Mouse (Mus musculus) MEL (cell line): ENCODE measurements around the gene Chst1. TPM values are rescaled to one million over a fixed set of nuclear protein-coding genes. Genes with fewer than 3 reads are reported as not detected.

Experiments
- DNase-seq: peaks from one replicate; pipeline ENCODE4 v3.0.0; 2011; ENCODE audit warnings: low read depth, low spot score
- H3K27ac ChIP-seq: 2 replicates; pipeline ENCODE4 v1.5.1; 2012; ENCODE audit warnings: low read depth, mild to moderate bottlenecking, control low read depth, low read length, moderate library complexity; ENCODE audit not compliant: control insufficient read depth
- H3K27me3 ChIP-seq, 2 experiments: fragments of 150-350 bp in 1 of 2; sonication (generic) in 1 of 2; 2 replicates each; pipeline ENCODE4 v1.6.1; 2012; ENCODE audit warnings: low read length in 2 of 2, mild to moderate bottlenecking in 2 of 2, improper control_type of control experiment in 1 of 2, moderate library complexity in 1 of 2; ENCODE audit not compliant: insufficient read depth in 2 of 2, control insufficient read depth in 1 of 2
- H3K36me3 ChIP-seq, 2 experiments: 2 replicates each; pipeline ENCODE4 v1.6.1; 2012 to 2014; ENCODE audit warnings: low read length in 2 of 2, improper control_type of control experiment in 1 of 2, inconsistent platforms in 1 of 2, mild to moderate bottlenecking in 1 of 2; ENCODE audit not compliant: insufficient read depth in 2 of 2, control insufficient read depth in 1 of 2
- H3K4me1 ChIP-seq, 2 experiments: fragments of 150-350 bp in 1 of 2; sonication (generic) in 1 of 2; 2 replicates each; pipeline ENCODE4 v1.6.1; 2012; ENCODE audit warnings: low read length in 2 of 2, improper control_type of control experiment in 1 of 2, mild to moderate bottlenecking in 1 of 2; ENCODE audit not compliant: insufficient read depth in 2 of 2, control insufficient read depth in 1 of 2
- H3K4me3 ChIP-seq, 2 experiments: fragments of 150-350 bp in 1 of 2; sonication (generic) in 1 of 2; 2 replicates each; pipeline ENCODE4 v1.5.1; 2012; ENCODE audit warnings: low read depth in 2 of 2, low read length in 2 of 2, mild to moderate bottlenecking in 2 of 2, moderate library complexity in 2 of 2, control low read depth in 1 of 2, improper control_type of control experiment in 1 of 2; ENCODE audit not compliant: control insufficient read depth in 1 of 2, insufficient read depth in 1 of 2
- H3K79me2 ChIP-seq: 2 replicates; pipeline ENCODE4 v1.6.1; 2012; ENCODE audit warnings: mild to moderate bottlenecking, low read length, moderate library complexity; ENCODE audit not compliant: control insufficient read depth, poor library complexity, insufficient read depth
- H3K9ac ChIP-seq: 2 replicates; pipeline ENCODE4 v1.6.1; 2012; ENCODE audit warnings: low read depth, mild to moderate bottlenecking, control low read depth, low read length, moderate library complexity; ENCODE audit not compliant: control insufficient read depth, poor library complexity, severe bottlenecking
- H3K9me3 ChIP-seq: fragments of 150-350 bp; sonication (generic); replicated peaks from 2 replicates; pipeline ENCODE4 v1.6.1; 2012; ENCODE audit warnings: mild to moderate bottlenecking, low read length, improper control_type of control experiment, moderate library complexity; ENCODE audit not compliant: insufficient read depth
- BHLHE40 ChIP-seq: IDR thresholded peaks from 2 replicates; pipeline ENCODE4 v1.6.1; 2012; ENCODE audit warnings: low read depth, mild to moderate bottlenecking, inconsistent platforms, low read length, improper control_type of control experiment, borderline replicate concordance
- CHD2 ChIP-seq: IDR thresholded peaks from 2 replicates; pipeline ENCODE4 v1.6.1; 2011; ENCODE audit warnings: low read length, improper control_type of control experiment
- CTCF ChIP-seq, 3 experiments: IDR thresholded peaks in 2 of 3; conservative IDR thresholded peaks in 1 of 3; 2 replicates each; pipeline ENCODE4 v1.5.1; 2011 to 2012; ENCODE audit warnings: low read length in 3 of 3, low read depth in 2 of 3, mild to moderate bottlenecking in 2 of 3, improper control_type of control experiment in 1 of 3, inconsistent platforms in 1 of 3, mixed read lengths in 1 of 3, moderate library complexity in 1 of 3; ENCODE audit not compliant: control insufficient read depth in 1 of 3, insufficient read depth in 1 of 3, poor library complexity in 1 of 3, severe bottlenecking in 1 of 3
- E2F4 ChIP-seq: IDR thresholded peaks from 2 replicates; pipeline ENCODE4 v1.6.1; 2011; ENCODE audit warnings: low read depth, low read length, improper control_type of control experiment, borderline replicate concordance
- ELF1 ChIP-seq: IDR thresholded peaks from 2 replicates; pipeline ENCODE4 v1.6.1; 2014; ENCODE audit warnings: low read depth, mild to moderate bottlenecking, inconsistent platforms, low read length, improper control_type of control experiment, moderate library complexity
- EP300 ChIP-seq, 2 experiments: IDR thresholded peaks; 2 replicates each; pipeline ENCODE4 v1.6.1; 2011; ENCODE audit warnings: improper control_type of control experiment in 2 of 2, low read length in 2 of 2, low read depth in 1 of 2, mild to moderate bottlenecking in 1 of 2
- ETS1 ChIP-seq: IDR thresholded peaks from 2 replicates; pipeline ENCODE4 v1.6.1; 2012; ENCODE audit warnings: low read depth, mild to moderate bottlenecking, inconsistent platforms, low read length, improper control_type of control experiment, moderate library complexity
- HCFC1 ChIP-seq: IDR thresholded peaks from 2 replicates; pipeline ENCODE4 v1.6.1; 2012; ENCODE audit warnings: low read depth, mild to moderate bottlenecking, inconsistent platforms, low read length, improper control_type of control experiment, moderate library complexity
- JUND ChIP-seq: IDR thresholded peaks from 2 replicates; pipeline ENCODE4 v1.6.1; 2011; ENCODE audit warnings: low read depth, mild to moderate bottlenecking, improper control_type of control experiment, low read length
- KAT2A ChIP-seq: conservative IDR thresholded peaks from 2 replicates; pipeline ENCODE4 v1.6.1; 2012; ENCODE audit warnings: low read depth, low read length, improper control_type of control experiment, inconsistent platforms
- MAX ChIP-seq: IDR thresholded peaks from 2 replicates; pipeline ENCODE4 v1.6.1; 2011; ENCODE audit warnings: low read length, improper control_type of control experiment
- MAZ ChIP-seq: IDR thresholded peaks from 2 replicates; pipeline ENCODE4 v1.6.1; 2012; ENCODE audit warnings: low read depth, mild to moderate bottlenecking, inconsistent platforms, low read length, improper control_type of control experiment
- MEF2A ChIP-seq: IDR thresholded peaks from 2 replicates; pipeline ENCODE4 v1.6.1; 2014; ENCODE audit warnings: low read depth, mild to moderate bottlenecking, inconsistent platforms, low read length, improper control_type of control experiment; ENCODE audit not compliant: poor library complexity, insufficient replicate concordance, severe bottlenecking; ENCODE audit errors: extremely low read depth
- MYC ChIP-seq: IDR thresholded peaks from 2 replicates; pipeline ENCODE4 v1.6.1; 2011; ENCODE audit warnings: low read depth, mild to moderate bottlenecking, low read length, improper control_type of control experiment, moderate library complexity
- NELFE ChIP-seq: IDR thresholded peaks from 2 replicates; pipeline ENCODE4 v1.6.1; 2011; ENCODE audit warnings: low read depth, low read length, improper control_type of control experiment
- NRF1 ChIP-seq: IDR thresholded peaks from 2 replicates; pipeline ENCODE4 v1.6.1; 2014; ENCODE audit warnings: low read depth, mild to moderate bottlenecking, inconsistent platforms, low read length, improper control_type of control experiment, moderate library complexity; ENCODE audit not compliant: poor library complexity, insufficient read depth, severe bottlenecking
- POLR2A ChIP-seq, 2 experiments: IDR thresholded peaks; 2 replicates each; pipeline ENCODE4 v1.6.1; 2011 to 2012; ENCODE audit warnings: low read length in 2 of 2, mild to moderate bottlenecking in 2 of 2, control low read depth in 1 of 2, improper control_type of control experiment in 1 of 2, low read depth in 1 of 2, moderate library complexity in 1 of 2; ENCODE audit not compliant: control insufficient read depth in 1 of 2, insufficient read depth in 1 of 2, poor library complexity in 1 of 2
- POLR2AphosphoS5 ChIP-seq: IDR thresholded peaks from 2 replicates; pipeline ENCODE4 v1.6.1; 2012; ENCODE audit warnings: low read depth, borderline replicate concordance, mild to moderate bottlenecking, inconsistent platforms, low read length, moderate library complexity, mixed read lengths
- RAD21 ChIP-seq: IDR thresholded peaks from 2 replicates; pipeline ENCODE4 v1.6.1; 2011; ENCODE audit warnings: mild to moderate bottlenecking, low read depth, low read length, improper control_type of control experiment
- RCOR1 ChIP-seq: IDR thresholded peaks from 2 replicates; pipeline ENCODE4 v1.6.1; 2012; ENCODE audit warnings: low read depth, mild to moderate bottlenecking, inconsistent platforms, low read length, improper control_type of control experiment
- SIN3A ChIP-seq: IDR thresholded peaks from 2 replicates; pipeline ENCODE4 v1.6.1; 2012; ENCODE audit warnings: low read length, improper control_type of control experiment, inconsistent platforms
- SMC3 ChIP-seq: IDR thresholded peaks from 2 replicates; pipeline ENCODE4 v1.6.1; 2011; ENCODE audit warnings: low read depth, low read length, improper control_type of control experiment
- TAL1 ChIP-seq: IDR thresholded peaks from 2 replicates; pipeline ENCODE4 v1.6.1; 2012; ENCODE audit warnings: mild to moderate bottlenecking, inconsistent platforms, low read length, moderate library complexity, mixed read lengths
- TBP ChIP-seq: IDR thresholded peaks from 2 replicates; pipeline ENCODE4 v1.8.0; 2011; ENCODE audit warnings: low read depth, low read length, improper control_type of control experiment
- TCF12 ChIP-seq: IDR thresholded peaks from 2 replicates; pipeline ENCODE4 v1.6.1; 2014; ENCODE audit warnings: low read depth, mild to moderate bottlenecking, inconsistent platforms, low read length, improper control_type of control experiment, moderate library complexity
- USF1 ChIP-seq: IDR thresholded peaks from 2 replicates; pipeline ENCODE4 v1.6.1; 2014; ENCODE audit warnings: low read depth, mild to moderate bottlenecking, inconsistent platforms, low read length, improper control_type of control experiment, moderate library complexity
- ZC3H11A ChIP-seq: IDR thresholded peaks from 2 replicates; pipeline ENCODE4 v1.6.1; 2012; ENCODE audit warnings: low read depth, mild to moderate bottlenecking, inconsistent platforms, low read length, improper control_type of control experiment
- ZKSCAN1 ChIP-seq: IDR thresholded peaks from 2 replicates; pipeline ENCODE4 v1.6.1; 2012; ENCODE audit warnings: low read depth, mild to moderate bottlenecking, inconsistent platforms, low read length, improper control_type of control experiment, moderate library complexity
- polyA plus RNA-seq, 2 experiments: library from polyadenylated mRNA; stranded (reverse) in 1 of 2; unstranded in 1 of 2; fragments of >175 nt in 1 of 2; fragments of >200 nt in 1 of 2; gene quantifications; 2 replicates each; pipeline versions ENCODE4 v1.2.1 to v1.2.4; 2012; ENCODE audit warnings: low replicate concordance in 2 of 2, low read depth in 1 of 2; ENCODE audit not compliant: insufficient read length in 2 of 2, insufficient read depth in 1 of 2, missing spikeins in 1 of 2
- total RNA-seq: library from RNA; depleted of rRNA; stranded (reverse); fragments of 300-350 nt; gene quantifications from 2 replicates; pipeline ENCODE4 v1.2.3, GENCODE M21; 2012

The Chst1 gene
- total and polyA plus RNA-seq, 3 experiments = 0.14 to 0.35 TPM; not detected in 1

DNA sequence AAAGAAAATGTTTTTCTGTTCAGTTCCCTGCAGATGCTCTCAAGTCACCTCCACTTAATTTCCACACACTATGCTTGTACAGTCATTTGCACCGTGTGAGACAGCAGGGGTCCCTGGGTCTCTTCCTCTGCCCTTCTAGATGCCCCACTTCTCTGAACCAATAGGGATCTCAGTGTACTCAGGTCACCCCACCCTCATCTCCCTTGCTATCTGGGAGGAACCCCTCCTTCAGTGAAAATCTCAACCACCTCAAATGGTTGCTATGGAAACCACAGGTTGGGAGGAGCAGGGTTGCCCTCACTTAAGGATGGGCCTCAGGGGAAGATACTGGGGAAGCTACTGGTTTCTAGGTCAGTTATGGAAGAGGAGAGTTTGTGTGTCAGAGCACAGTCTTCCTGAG is 32.5 kb downstream of the Chst1 start:
- Histone ChIP-seq H3K9ac (no peak overlapping the region), H3K27ac (no peak overlapping the region), H3K27me3 (no peaks in the 10 kb centered on the region; a peak in 1 of 4 replicates), H3K9me3 (no peaks in the 10 kb centered on the region)
- no peak for TF ChIP-seq SMC3
- TF ChIP-seq E2F4 = no peak
- TF ChIP-seq RAD21 = no peak
- TF ChIP-seq CHD2 = no peak
- TF ChIP-seq ZC3H11A = no peak
- no peak for TF ChIP-seq TAL1
- TF ChIP-seq RCOR1 = no peak
- TF ChIP-seq MAZ = no peak
- TF ChIP-seq, all 39 proteins: peak for 0
- H3K79me2 ChIP-seq = no peaks in the 10 kb centered on the region
- DNase-seq = no peak
- no peaks in the 10 kb centered on the region for H3K36me3 ChIP-seq
- no peak overlapping the region for H3K4me3 ChIP-seq
- no peaks in the 10 kb centered on the region for H3K4me1 ChIP-seq

DNA sequence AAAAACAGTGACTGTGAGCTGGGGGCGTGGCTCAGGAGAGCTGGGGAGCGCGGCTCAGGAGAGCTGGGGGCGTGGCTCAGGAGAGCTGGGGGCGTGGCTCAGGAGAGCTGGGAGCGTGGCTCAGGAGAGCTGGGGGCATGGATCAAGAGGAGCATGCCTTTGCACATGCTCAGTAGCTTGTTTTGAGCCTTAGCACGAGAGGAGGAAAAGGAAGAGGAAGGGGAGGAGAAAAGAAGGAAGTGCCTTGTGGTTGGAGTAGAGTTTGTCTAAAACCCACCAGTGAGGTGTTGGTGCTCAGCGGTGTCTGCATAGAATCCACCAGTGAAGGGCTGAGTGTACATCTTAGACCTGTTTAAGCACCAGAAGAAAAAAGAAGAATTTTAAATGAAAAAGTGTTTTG is 41.0 kb downstream of the Chst1 start:
- Histone ChIP-seq H3K9ac (no peak overlapping the region), H3K9me3 (no peaks in the 10 kb centered on the region), H3K79me2 (no peaks in the 10 kb centered on the region), H3K4me3 (peak overlapping the region in 1 of 2 experiments; percentile 47; a peak in 2 of 4 replicates), H3K36me3 (peaks cover 0 to 2% of the 10 kb centered on the region in 2 experiments; a peak in 1 of 4 replicates), H3K27ac (peak overlapping the region; percentile 42; the same call in 1 of the 2 replicates), H3K4me1 (peaks cover 0 to 12% of the 10 kb centered on the region in 2 experiments; a peak in 2 of 4 replicates), H3K27me3 (no peaks in the 10 kb centered on the region)
- TF ChIP-seq RCOR1 (no peak), ELF1 (peak; percentile 77; the same call in 1 of the 2 replicates), MEF2A (no peak), ZKSCAN1 (no peak), ETS1 (0 out of 2 replicates have a peak, but pooled peaks have one; percentile 33), POLR2AphosphoS5 (no peak), EP300 (IDR thresholded peaks at IDR 0.05; ENCODE audit: low read depth in 1 of 2, low read length in 2 of 2) (peak in 1 of 2 experiments; percentile 22; a peak in 1 of 4 replicates), MAX (peak; percentile 64), TBP (peak; percentile 56; the same call in 1 of the 2 replicates), CHD2 (no peak), NRF1 (peak; percentile 73), SIN3A (0 out of 2 replicates have a peak, but pooled peaks have one; percentile 31), TCF12 (0 out of 2 replicates have a peak, but pooled peaks have one; percentile 34), NELFE (peak; percentile 45; the same call in 1 of the 2 replicates), POLR2A (IDR thresholded peaks at IDR 0.05; ENCODE audit: control insufficient read depth in 1 of 2, insufficient read depth in 1 of 2, low read depth in 1 of 2, low read length in 2 of 2, poor library complexity in 1 of 2) (peak in 1 of 2 experiments; percentile 60; a peak in 2 of 4 replicates), BHLHE40 (peak; percentile 47; the same call in 1 of the 2 replicates), HCFC1 (peak; percentile 55), JUND (no peak), MYC (0 out of 2 replicates have a peak, but pooled peaks have one; percentile 38), CTCF (IDR thresholded peaks at IDR 0.05 in 2 of 3, conservative IDR thresholded peaks at IDR 0.05 in 1 of 3; ENCODE audit: control insufficient read depth in 1 of 3, insufficient read depth in 1 of 3, low read depth in 2 of 3, low read length in 3 of 3, poor library complexity in 1 of 3, severe bottlenecking in 1 of 3) (no peak), KAT2A (no peak), SMC3 (no peak), USF1 (no peak), TAL1 (no peak)
- peak; percentile 92 for DNase-seq
